Mouse (Mus musculus): ENCODE measurements at regions not wholly inside any gene's neighbourhood (a gene's known extent, or its start where the extent isn't known, plus 50 kb on each side); places are given as distances from the start of the nearest gene placed in this dataset.
"Not testable (repeated sequence)": the region's sequence is repeated elsewhere in the genome, so short reads cannot be mapped to it uniquely, and the experiment has no call there.

GRCm38 (mm10) chr7:64001611-64002111 lies 62.9 kb upstream of the Klf13 start:
- H3K4me1 ChIP-seq (ENCODE audit: control insufficient read depth, insufficient read depth, low read length): peaks cover 2% of the 10 kb centered on the region; the same call in 1 of the 2 replicates
- WGBS: 70% methylated on average over 9 of the region's 9 CpGs
- TF ChIP-seq POLR2A (IDR thresholded peaks at IDR 0.05; ENCODE audit: borderline replicate concordance, insufficient read depth, low read length) (no peak), CTCF (IDR thresholded peaks at IDR 0.05; ENCODE audit: borderline replicate concordance, insufficient read depth, low read depth, low read length) (no peak)
- no peaks in the 10 kb centered on the region for H3K27me3 ChIP-seq (ENCODE audit: control insufficient read depth, insufficient read depth, low read length)
- no peak for DNase-seq
- H3K27ac ChIP-seq (ENCODE audit: insufficient read depth, low read length): no peak overlapping the region
- no peak overlapping the region for H3K4me3 ChIP-seq (replicated peaks; ENCODE audit: insufficient read depth, low read depth, low read length)

- no peak for DNase-seq
- TF ChIP-seq POLR2A (IDR thresholded peaks at IDR 0.05; ENCODE audit: borderline replicate concordance, insufficient read depth, low read length) (no peak), CTCF (IDR thresholded peaks at IDR 0.05; ENCODE audit: borderline replicate concordance, insufficient read depth, low read depth, low read length) (no peak)
- 75% methylated on average over 6 of the region's 6 CpGs for WGBS
- Histone ChIP-seq H3K4me3 (replicated peaks; ENCODE audit: insufficient read depth, low read depth, low read length) (no peak overlapping the region), H3K27ac (ENCODE audit: insufficient read depth, low read length) (no peak overlapping the region), H3K27me3 (ENCODE audit: control insufficient read depth, insufficient read depth, low read length) (no peaks in the 10 kb centered on the region), H3K4me1 (ENCODE audit: control insufficient read depth, insufficient read depth, low read length) (peaks cover 2% of the 10 kb centered on the region; the same call in 1 of the 2 replicates)
Measured at GRCm38 (mm10) chr7:63998995-63999960, 60.6 kb upstream of the Klf13 start.

GRCm38 (mm10) chr7:63997997-63998396 lies 59.3 kb upstream of the Klf13 start:
- TF ChIP-seq POLR2A (IDR thresholded peaks at IDR 0.05; ENCODE audit: borderline replicate concordance, insufficient read depth, low read length): no peak
- TF ChIP-seq CTCF (IDR thresholded peaks at IDR 0.05; ENCODE audit: borderline replicate concordance, insufficient read depth, low read depth, low read length): no peak
- no peak for DNase-seq
- WGBS: 72% methylated on average over 3 of the region's 3 CpGs
- H3K27me3 ChIP-seq (ENCODE audit: control insufficient read depth, insufficient read depth, low read length): no peaks in the 10 kb centered on the region
- peaks cover 3% of the 10 kb centered on the region; the same call in 1 of the 2 replicates for H3K4me1 ChIP-seq (ENCODE audit: control insufficient read depth, insufficient read depth, low read length)
- no peak overlapping the region for H3K4me3 ChIP-seq (replicated peaks; ENCODE audit: insufficient read depth, low read depth, low read length)
- H3K27ac ChIP-seq (ENCODE audit: insufficient read depth, low read length): no peak overlapping the region

GRCm38 (mm10) chr7:63996581-63997098 lies 57.9 kb upstream of the Klf13 start:
- WGBS: 96% methylated on average over 6 of the region's 6 CpGs
- Histone ChIP-seq H3K4me1 (ENCODE audit: control insufficient read depth, insufficient read depth, low read length) (peaks cover 8% of the 10 kb centered on the region; the same call in 1 of the 2 replicates), H3K27me3 (ENCODE audit: control insufficient read depth, insufficient read depth, low read length) (no peaks in the 10 kb centered on the region), H3K4me3 (replicated peaks; ENCODE audit: insufficient read depth, low read depth, low read length) (no peak overlapping the region), H3K27ac (ENCODE audit: insufficient read depth, low read length) (no peak overlapping the region)
- no peak for DNase-seq
- TF ChIP-seq CTCF (IDR thresholded peaks at IDR 0.05; ENCODE audit: borderline replicate concordance, insufficient read depth, low read depth, low read length) (no peak), POLR2A (IDR thresholded peaks at IDR 0.05; ENCODE audit: borderline replicate concordance, insufficient read depth, low read length) (no peak)

GRCm38 (mm10) chr7:63995255-63995980 lies 56.7 kb upstream of the Klf13 start:
- peaks cover 18% of the 10 kb centered on the region for H3K4me1 ChIP-seq (ENCODE audit: control insufficient read depth, insufficient read depth, low read length)
- DNase-seq: no peak
- H3K27ac ChIP-seq (ENCODE audit: insufficient read depth, low read length): no peak overlapping the region
- WGBS: 89% methylated on average over 3 of the region's 3 CpGs
- peak; percentile 29; the same call in 1 of the 2 replicates for TF ChIP-seq CTCF (IDR thresholded peaks at IDR 0.05; ENCODE audit: borderline replicate concordance, insufficient read depth, low read depth, low read length)
- TF ChIP-seq POLR2A (IDR thresholded peaks at IDR 0.05; ENCODE audit: borderline replicate concordance, insufficient read depth, low read length): no peak
- H3K4me3 ChIP-seq (replicated peaks; ENCODE audit: insufficient read depth, low read depth, low read length): no peak overlapping the region
- H3K27me3 ChIP-seq (ENCODE audit: control insufficient read depth, insufficient read depth, low read length): no peaks in the 10 kb centered on the region

- H3K4me3 ChIP-seq (replicated peaks; ENCODE audit: insufficient read depth, low read depth, low read length); DNase-seq; H3K27ac ChIP-seq (ENCODE audit: insufficient read depth, low read length); H3K27me3 ChIP-seq (ENCODE audit: control insufficient read depth, insufficient read depth, low read length): not testable (repeated sequence)
- peaks cover 22% of the 10 kb centered on the region for H3K4me1 ChIP-seq (ENCODE audit: control insufficient read depth, insufficient read depth, low read length)
- WGBS: 80% methylated on average over 3 of the region's 3 CpGs
Measured at GRCm38 (mm10) chr7:63994769-63995168, 56.1 kb upstream of the Klf13 start.

- peak overlapping the region; percentile 83 for H3K27ac ChIP-seq (ENCODE audit: insufficient read depth, low read length)
- H3K27me3 ChIP-seq (ENCODE audit: control insufficient read depth, insufficient read depth, low read length): no peaks in the 10 kb centered on the region
- H3K4me1 ChIP-seq (ENCODE audit: control insufficient read depth, insufficient read depth, low read length): peaks cover 30% of the 10 kb centered on the region
- peak; percentile 93 to 98 for DNase-seq
- WGBS: 23% methylated on average over 13 of the region's 13 CpGs
- TF ChIP-seq CTCF (IDR thresholded peaks at IDR 0.05; ENCODE audit: borderline replicate concordance, insufficient read depth, low read depth, low read length) (no peak), POLR2A (IDR thresholded peaks at IDR 0.05; ENCODE audit: borderline replicate concordance, insufficient read depth, low read length) (no peak)
- H3K4me3 ChIP-seq (replicated peaks; ENCODE audit: insufficient read depth, low read depth, low read length): no peak overlapping the region
Measured at GRCm38 (mm10) chr7:63992155-63992554, 53.4 kb upstream of the Klf13 start.

Data from cerebellum, adult 2 months (tissue).